8 mouse cellular contexts compared by ENCODE assay signal in genomic region chr4:149696189-149696971, GRCm38 (mm10). TPM values are rescaled to one million over a fixed set of nuclear protein-coding genes. Genes with fewer than 3 reads are reported as not detected.
DNase-seq lines count a peak whose midpoint lies in the region; ATAC-seq and TF ChIP-seq lines count a peak whose summit lies in the region.

No protein-coding gene starts in this region.

- DNase-seq in forebrain, postnatal 0 days: no peak
- peak; percentile 84 for DNase-seq in MN1 (ENCODE audit: low spot score)
- DNase-seq in lung, embryonic 14.5 days: peak; percentile 31
- no peak for DNase-seq in adrenal gland, postnatal 4 days (ENCODE audit: low spot score in 2 of 2)
- no peak for DNase-seq in adrenal gland, adult (ENCODE audit: inconsistent age in 2 of 2, low spot score in 1 of 2)

- no peak overlapping the region for H3K4me3 ChIP-seq in forebrain, postnatal 0 days (ENCODE audit: low read depth, low read length)
- H3K4me3 ChIP-seq in forebrain, embryonic 16.5 days (replicated peaks; ENCODE audit: low read length): no peak overlapping the region
- H3K4me3 ChIP-seq in intestine, postnatal 0 days (ENCODE audit: low read depth, low read length): no peak overlapping the region
- no peak overlapping the region for H3K4me3 ChIP-seq in lung, embryonic 14.5 days (ENCODE audit: low read depth, low read length)
- 0 out of 2 replicates have a peak overlapping the region, but pooled peaks have one; percentile 9 for H3K4me3 ChIP-seq in stomach, embryonic 16.5 days (replicated peaks; ENCODE audit: low read length)

- no peaks in the 10 kb centered on the region for H3K36me3 ChIP-seq in forebrain, postnatal 0 days (ENCODE audit: insufficient read depth)
- no peaks in the 10 kb centered on the region for H3K36me3 ChIP-seq in forebrain, embryonic 16.5 days (ENCODE audit: control insufficient read depth, insufficient read depth)
- H3K36me3 ChIP-seq in intestine, postnatal 0 days (ENCODE audit: control insufficient read depth, insufficient read depth): no peaks in the 10 kb centered on the region
- no peaks in the 10 kb centered on the region for H3K36me3 ChIP-seq in lung, embryonic 14.5 days (ENCODE audit: insufficient read depth)
- H3K36me3 ChIP-seq in stomach, embryonic 16.5 days (ENCODE audit: control insufficient read depth, insufficient read depth, low read length): no peaks in the 10 kb centered on the region

- peak; percentile 65 for ATAC-seq in forebrain, postnatal 0 days
- no peak for ATAC-seq in forebrain, embryonic 16.5 days
- 0 out of 2 replicates have a peak, but pooled peaks have one; percentile 31 for ATAC-seq in intestine, postnatal 0 days
- no peak for ATAC-seq in lung, embryonic 14.5 days (ENCODE audit: insufficient read depth)
- ATAC-seq in stomach, embryonic 16.5 days (ENCODE audit: insufficient read depth, low FRiP score): no peak

- WGBS in forebrain, postnatal 0 days: 33% methylated on average over 16 of the region's 16 CpGs
- WGBS in forebrain, embryonic 16.5 days: 34% methylated on average over 16 of the region's 16 CpGs
- WGBS in intestine, postnatal 0 days: 45% methylated on average over 16 of the region's 16 CpGs
- 25% methylated on average over 16 of the region's 16 CpGs for WGBS in lung, embryonic 14.5 days
- 27% methylated on average over 16 of the region's 16 CpGs for WGBS in stomach, embryonic 16.5 days

- H3K9me3 ChIP-seq in forebrain, postnatal 0 days (ENCODE audit: low read length): no peaks in the 10 kb centered on the region
- H3K9me3 ChIP-seq in forebrain, embryonic 16.5 days (ENCODE audit: control insufficient read depth, low read length): no peaks in the 10 kb centered on the region
- H3K9me3 ChIP-seq in intestine, postnatal 0 days (ENCODE audit: control insufficient read depth): no peaks in the 10 kb centered on the region
- no peaks in the 10 kb centered on the region for H3K9me3 ChIP-seq in lung, embryonic 14.5 days (ENCODE audit: low read depth, low read length)
- no peaks in the 10 kb centered on the region for H3K9me3 ChIP-seq in stomach, embryonic 16.5 days (replicated peaks; ENCODE audit: control insufficient read depth, low read length)

- no peak overlapping the region for H3K4me2 ChIP-seq in forebrain, postnatal 0 days (ENCODE audit: low read depth)
- no peak overlapping the region for H3K4me2 ChIP-seq in forebrain, embryonic 16.5 days (ENCODE audit: low read length)
- no peak overlapping the region; the same call in 1 of the 2 replicates for H3K4me2 ChIP-seq in intestine, postnatal 0 days (replicated peaks; ENCODE audit: low read depth)
- peak overlapping the region; percentile 20; the same call in 1 of the 2 replicates for H3K4me2 ChIP-seq in lung, embryonic 14.5 days
- no peak overlapping the region for H3K4me2 ChIP-seq in stomach, embryonic 16.5 days (ENCODE audit: low read depth, low read length)

- no peak overlapping the region for H3K27ac ChIP-seq in forebrain, postnatal 0 days (ENCODE audit: low read depth, low read length)
- H3K27ac ChIP-seq in forebrain, embryonic 16.5 days (ENCODE audit: low read length): no peak overlapping the region
- H3K27ac ChIP-seq in intestine, postnatal 0 days (ENCODE audit: low read depth, low read length): no peak overlapping the region
- H3K27ac ChIP-seq in lung, embryonic 14.5 days (ENCODE audit: low read depth): no peak overlapping the region
- no peak overlapping the region for H3K27ac ChIP-seq in stomach, embryonic 16.5 days (ENCODE audit: low read length)

- TF ChIP-seq CTCF in forebrain, postnatal 0 days (IDR thresholded peaks at IDR 0.05; ENCODE audit: low read depth): peak; percentile 31
- TF ChIP-seq CTCF in intestine, postnatal 0 days (IDR thresholded peaks at IDR 0.05; ENCODE audit: low read depth): peak; percentile 39
- peak; percentile 17 for TF ChIP-seq CTCF in lung, embryonic 14.5 days (IDR thresholded peaks at IDR 0.05; ENCODE audit: low read depth)

- no peaks in the 10 kb centered on the region for H3K4me1 ChIP-seq in forebrain, postnatal 0 days (ENCODE audit: insufficient read depth)
- H3K4me1 ChIP-seq in forebrain, embryonic 16.5 days (replicated peaks; ENCODE audit: control insufficient read depth, insufficient read depth, low read length): peaks cover 14% of the 10 kb centered on the region
- no peaks in the 10 kb centered on the region for H3K4me1 ChIP-seq in intestine, postnatal 0 days (replicated peaks; ENCODE audit: control insufficient read depth, insufficient read depth, low read length)
- H3K4me1 ChIP-seq in lung, embryonic 14.5 days (ENCODE audit: insufficient read depth): no peaks in the 10 kb centered on the region
- no peaks in the 10 kb centered on the region for H3K4me1 ChIP-seq in stomach, embryonic 16.5 days (ENCODE audit: control insufficient read depth, insufficient read depth, low read length)

- H3K27me3 ChIP-seq in forebrain, postnatal 0 days (ENCODE audit: insufficient read depth, low read length): no peaks in the 10 kb centered on the region
- peaks cover 8% of the 10 kb centered on the region for H3K27me3 ChIP-seq in forebrain, embryonic 16.5 days (replicated peaks; ENCODE audit: control insufficient read depth, insufficient read depth, low read length)
- H3K27me3 ChIP-seq in intestine, postnatal 0 days (replicated peaks; ENCODE audit: control insufficient read depth, insufficient read depth, low read length): no peaks in the 10 kb centered on the region
- H3K27me3 ChIP-seq in lung, embryonic 14.5 days (ENCODE audit: insufficient read depth, low read length): peaks cover 12% of the 10 kb centered on the region; the same call in 1 of the 2 replicates
- no peaks in the 10 kb centered on the region; the same call in 1 of the 2 replicates for H3K27me3 ChIP-seq in stomach, embryonic 16.5 days (ENCODE audit: control insufficient read depth, insufficient read depth, low read length)

- H3K9ac ChIP-seq in forebrain, postnatal 0 days: 0 out of 2 replicates have a peak overlapping the region, but pooled peaks have one; percentile 10
- no peak overlapping the region for H3K9ac ChIP-seq in forebrain, embryonic 16.5 days (replicated peaks; ENCODE audit: low read depth, low read length)
- H3K9ac ChIP-seq in intestine, postnatal 0 days (ENCODE audit: low read depth, low read length): no peak overlapping the region
- H3K9ac ChIP-seq in lung, embryonic 14.5 days: no peak overlapping the region
- H3K9ac ChIP-seq in stomach, embryonic 16.5 days (ENCODE audit: low read length): no peak overlapping the region

RNA-seq across cellular contexts. Expression of gene Pik3cd, which starts 6.0 kb away (rescaled TPM):
- 17.0 and 21.8 TPM in 2 replicates for total RNA-seq in forebrain, postnatal 0 days (2014; rRNA removed)
- polyA plus RNA-seq in forebrain, postnatal 0 days (2015; fragmentation: Nextera tagmentation; extraction: Ambion mirVana): 11.3 and 11.7 TPM in 2 replicates
- polyA plus RNA-seq in forebrain, embryonic 16.5 days (2015; fragmentation: Nextera tagmentation; extraction: Ambion mirVana): 19.5 and 21.0 TPM in 2 replicates
- 2.5 TPM in 2 replicates for polyA plus RNA-seq in intestine, postnatal 0 days (2015; fragmentation: Nextera tagmentation; extraction: Ambion mirVana)
- polyA plus RNA-seq in lung, embryonic 14.5 days (2014; fragmentation: Nextera tagmentation; extraction: Ambion mirVana): 4.9 and 5.5 TPM in 2 replicates
- 5.1 and 5.5 TPM in 2 replicates for polyA plus RNA-seq in stomach, embryonic 16.5 days (2015; fragmentation: Nextera tagmentation; extraction: Ambion mirVana)
- 1 to 10 TPM; 6.8 to 8.0 TPM for total RNA-seq in adrenal gland, postnatal 4 days (2021)

RNA-seq across cellular contexts. Expression of gene Tmem201, which starts 41.5 kb away (rescaled TPM):
- total RNA-seq in forebrain, postnatal 0 days (2014; rRNA removed): 38.6 and 50.7 TPM in 2 replicates
- 31.9 and 39.6 TPM in 2 replicates for polyA plus RNA-seq in forebrain, postnatal 0 days (2015; fragmentation: Nextera tagmentation; extraction: Ambion mirVana)
- polyA plus RNA-seq in forebrain, embryonic 16.5 days (2015; fragmentation: Nextera tagmentation; extraction: Ambion mirVana): 37.3 and 43.5 TPM in 2 replicates
- 8.7 and 9.6 TPM in 2 replicates for polyA plus RNA-seq in intestine, postnatal 0 days (2015; fragmentation: Nextera tagmentation; extraction: Ambion mirVana)
- 24.7 and 30.3 TPM in 2 replicates for polyA plus RNA-seq in lung, embryonic 14.5 days (2014; fragmentation: Nextera tagmentation; extraction: Ambion mirVana)
- polyA plus RNA-seq in stomach, embryonic 16.5 days (2015; fragmentation: Nextera tagmentation; extraction: Ambion mirVana): 19.7 and 20.1 TPM in 2 replicates
- 10 to 100 TPM; 41.2 to 48.6 TPM for total RNA-seq in adrenal gland, postnatal 4 days (2021)

Comparison
In these comparisons a context has a peak if more than half of its experiments do, and no peak if none do; other contexts are left out.
1. ATAC-seq: peak in forebrain, postnatal 0 days (single experiment) and intestine, postnatal 0 days (single experiment); none in forebrain, embryonic 16.5 days (single experiment), lung, embryonic 14.5 days (single experiment) and stomach, embryonic 16.5 days (single experiment).
2. DNase-seq: peak in MN1 (single experiment) and lung, embryonic 14.5 days (single experiment); none in forebrain, postnatal 0 days (single experiment), adrenal gland, postnatal 4 days (0 of 2) and adrenal gland, adult (0 of 2).
3. Peak in every context shown above with its lines, with median percentiles within 50 percentile points of each other: CTCF ChIP-seq.